Mouse (Mus musculus) ES-E14 (cell line): ENCODE measurements at regions not wholly inside any gene's neighbourhood (a gene's known extent, or its start where the extent isn't known, plus 50 kb on each side); places are given as distances from the start of the nearest gene placed in this dataset.

Source experiments
- DNase-seq: peaks from one replicate; pipeline ENCODE4 v3.0.0-alpha.2; 2013; ENCODE audit warnings: low read depth, low spot score
- H3K27ac ChIP-seq: 2 replicates; pipeline ENCODE4 v1.5.1; 2012; ENCODE audit warnings: low read depth, mild to moderate bottlenecking, low read length, moderate library complexity, mixed read lengths; ENCODE audit not compliant: poor library complexity, insufficient read depth, severe bottlenecking
- H3K36me3 ChIP-seq: 2 replicates; pipeline ENCODE4 v1.6.1; 2012; ENCODE audit warnings: mild to moderate bottlenecking, low read length, moderate library complexity, mixed read lengths; ENCODE audit not compliant: control insufficient read depth, poor library complexity, insufficient read depth, severe bottlenecking
- H3K4me1 ChIP-seq, 2 experiments: fragments of 150-350 bp in 1 of 2; sonication (generic) in 1 of 2; 2 replicates each; pipeline ENCODE4 v1.6.1; 2012; ENCODE audit warnings: low read length in 2 of 2, mild to moderate bottlenecking in 1 of 2, mixed read lengths in 1 of 2; ENCODE audit not compliant: control insufficient read depth in 2 of 2, insufficient read depth in 2 of 2, poor library complexity in 1 of 2
- H3K4me3 ChIP-seq, 2 experiments: fragments of 150-350 bp in 1 of 2; sonication (generic) in 1 of 2; 2 replicates each; pipeline ENCODE4 v1.5.1; 2012; ENCODE audit warnings: low read length in 2 of 2, low read depth in 1 of 2, mild to moderate bottlenecking in 1 of 2, mixed read lengths in 1 of 2; ENCODE audit not compliant: insufficient read depth in 1 of 2, poor library complexity in 1 of 2, severe bottlenecking in 1 of 2
- H3K9ac ChIP-seq: 2 replicates; pipeline ENCODE4 v1.6.1; 2012; ENCODE audit warnings: low read depth, mild to moderate bottlenecking, low read length, mixed read lengths; ENCODE audit not compliant: poor library complexity, insufficient read depth, severe bottlenecking
- H3K9me3 ChIP-seq: fragments of 150-350 bp; sonication (generic); 2 replicates; pipeline ENCODE4 v1.6.1; 2012; ENCODE audit warnings: low read depth, mild to moderate bottlenecking, low read length; ENCODE audit not compliant: control insufficient read depth, insufficient read depth
- CHD2 ChIP-seq: IDR thresholded peaks from 2 replicates; pipeline ENCODE4 v1.6.1; 2014; ENCODE audit warnings: mild to moderate bottlenecking, low read depth, low read length, inconsistent platforms
- HCFC1 ChIP-seq: IDR thresholded peaks from 2 replicates; pipeline ENCODE4 v1.6.1; 2012; ENCODE audit warnings: low read length, inconsistent platforms, borderline replicate concordance; ENCODE audit not compliant: insufficient read depth
- MAFK ChIP-seq: IDR thresholded peaks from 2 replicates; pipeline ENCODE4 v1.6.1; 2014; ENCODE audit warnings: mild to moderate bottlenecking, low read depth, low read length, inconsistent platforms; ENCODE audit not compliant: insufficient read depth
- ZC3H11A ChIP-seq: IDR thresholded peaks from 2 replicates; pipeline ENCODE4 v1.6.1; 2012; ENCODE audit warnings: low read depth, mild to moderate bottlenecking, inconsistent platforms, low read length, borderline replicate concordance
- ZNF384 ChIP-seq: IDR thresholded peaks from 2 replicates; pipeline ENCODE4 v1.6.1; 2012; ENCODE audit warnings: low read depth, low read length, inconsistent platforms
- in situ Hi-C, 2 experiments: fragments of 600-800 bp; cut with MboI; formaldehyde crosslinking; loops; one replicate each; pipeline ENCODE4 v1.15.1; 2025; ENCODE audit warnings: low sequenced_read_pairs in 2 of 2, inconsistent platforms in 1 of 2; ENCODE audit not compliant: unreplicated experiment in 2 of 2

DNA sequence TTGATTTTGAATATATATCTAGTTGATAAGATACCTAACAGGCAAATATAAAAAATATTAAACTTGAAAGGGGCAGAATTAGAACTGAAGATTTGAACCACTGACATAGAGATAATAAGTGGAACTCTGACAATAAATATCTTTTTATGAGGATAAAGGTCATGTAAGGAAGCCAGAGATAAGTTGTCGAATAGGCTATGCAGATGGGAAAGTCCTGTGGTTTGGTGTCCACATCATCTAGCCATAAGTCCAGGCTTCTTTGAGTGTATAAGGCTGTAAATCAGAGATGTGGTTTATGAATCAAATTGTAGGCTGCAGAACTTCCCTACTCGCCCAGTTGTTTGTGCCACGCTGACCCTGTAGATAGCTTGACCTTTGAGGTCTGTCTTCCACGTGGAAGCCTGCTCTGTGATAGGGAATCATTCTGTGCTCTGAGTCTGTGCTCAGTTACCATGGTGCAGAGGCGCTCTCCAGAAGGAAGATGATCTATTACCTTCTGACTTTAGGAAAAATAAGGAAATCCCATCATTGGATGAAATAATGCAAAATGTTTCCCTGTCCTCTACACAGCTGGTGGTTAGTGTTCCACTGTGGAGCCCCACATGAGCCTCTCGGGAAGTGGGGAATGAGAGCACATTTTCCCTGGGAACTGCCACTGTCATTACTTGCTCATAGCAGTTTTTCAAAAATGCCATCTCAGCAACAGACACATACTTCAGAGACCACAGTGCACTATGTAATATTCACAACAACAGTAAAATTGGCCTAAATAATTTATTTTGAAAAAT is 56.3 kb upstream of the Slc5a12 start:
- in situ Hi-C loops = no loop called here
- no peak for TF ChIP-seq ZC3H11A
- no peak for TF ChIP-seq CHD2
- TF ChIP-seq MAFK = no peak
- TF ChIP-seq HCFC1 = no peak
- no peak for TF ChIP-seq ZNF384

DNA sequence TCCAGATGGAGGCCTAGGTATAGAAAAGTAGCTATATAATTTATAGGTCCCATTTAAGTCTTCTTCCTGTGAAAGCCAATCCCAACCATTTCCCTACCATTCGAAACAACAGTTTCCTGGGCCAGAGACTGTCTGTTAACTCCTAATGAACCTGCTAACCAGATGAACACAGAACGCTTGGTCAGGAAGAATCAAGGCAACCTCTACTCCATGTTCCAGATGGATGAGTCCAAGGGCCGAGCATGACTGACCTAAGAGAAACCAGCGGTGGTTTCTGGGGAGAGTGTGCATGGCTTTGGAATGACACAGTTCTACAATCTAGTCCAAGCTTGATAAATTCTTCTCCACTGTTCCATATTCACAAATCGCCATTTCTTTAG is 55.8 kb upstream of the Slc5a12 start:
- in situ Hi-C loops = no loop called here
- H3K36me3 ChIP-seq = no peaks in the 10 kb centered on the region

More for the DNA sequence above, 56.3 kb upstream of the Slc5a12 start:
- no peaks in the 10 kb centered on the region for H3K4me1 ChIP-seq
- DNase-seq = no peak
- no peak overlapping the region for H3K9ac ChIP-seq
- no peaks in the 10 kb centered on the region for H3K36me3 ChIP-seq
- no peaks in the 10 kb centered on the region for H3K9me3 ChIP-seq
- H3K27ac ChIP-seq = no peak overlapping the region
- H3K4me3 ChIP-seq = no peak overlapping the region

More for the DNA sequence above, 55.8 kb upstream of the Slc5a12 start:
- H3K4me3 ChIP-seq = no peak overlapping the region
- no peak overlapping the region for H3K27ac ChIP-seq
- H3K9me3 ChIP-seq = no peaks in the 10 kb centered on the region
- DNase-seq = no peak
- H3K9ac ChIP-seq = no peak overlapping the region
- TF ChIP-seq CHD2 (no peak), MAFK (no peak), ZC3H11A (no peak)
- H3K4me1 ChIP-seq = no peaks in the 10 kb centered on the region
